Mouse (Mus musculus): ENCODE data around the gene Dydc2. TPM values are rescaled to one million over a fixed set of nuclear protein-coding genes. Genes with fewer than 3 reads are reported as not detected.

Dydc2 gene
- total RNA-seq, 2 experiments from 2014 or later, result 0.80 to 0.90 TPM

DNA sequence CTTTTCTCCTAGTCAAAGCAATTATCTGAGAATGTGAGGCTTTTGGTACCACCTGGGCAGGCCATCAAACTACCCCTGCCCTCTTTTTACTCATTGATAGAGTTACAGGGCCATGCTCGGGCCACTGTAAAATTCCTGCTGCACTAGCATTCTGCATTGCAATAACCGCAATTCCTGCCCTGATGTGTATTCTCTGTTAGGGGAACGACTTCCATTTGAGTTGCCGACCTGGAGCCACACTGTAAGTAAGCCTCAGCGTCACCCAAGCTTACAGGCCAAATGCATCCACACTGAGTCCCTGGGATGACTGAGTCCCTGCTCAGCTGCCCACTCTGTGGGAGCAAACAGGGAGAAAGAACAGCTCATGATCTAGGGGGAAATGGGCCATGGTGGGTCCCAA lies 67.4 kb downstream of the Dydc2 start:
- no peak for DNase-seq (ENCODE audit: low spot score in 2 of 2)

GRCm38 (mm10) chr14:41000801-41001200 lies 68.2 kb downstream of the Dydc2 start:
- DNase-seq (ENCODE audit: low spot score in 2 of 2), result no peak

- no peak for DNase-seq (ENCODE audit: low spot score in 2 of 2)
These were observed 68.9 kb downstream of the Dydc2 start for GRCm38 (mm10) chr14:40999904-41000645.

Other genes starting within 250 kb of the Dydc2 start
- gene Sh2d4b, start 175.9 kb downstream of the Dydc2 start, total RNA-seq (2021), result 1 to 10 TPM; 1.9 to 2.0 TPM
- gene Tspan14, start 102.4 kb downstream of the Dydc2 start, total RNA-seq (2021), result 10 to 100 TPM; 33.7 to 35.0 TPM
- gene Fam213a, start 55.4 kb downstream of the Dydc2 start, total RNA-seq (2021), result 100 to 1,000 TPM; 109 to 216 TPM
- not detected for gene Dydc1, start 3.7 kb upstream of the Dydc2 start, total RNA-seq (2021)
- gene Mat1a, start 35.8 kb upstream of the Dydc2 start, total RNA-seq (2021), result under 1 TPM in 1 of 2 experiments, not detected in 1; 0.56 TPM
- 1 to 10 TPM in 1 of 2 experiments, under 1 TPM in 1; 0.63 to 1.9 TPM for gene Sftpa1, start 62.6 kb upstream of the Dydc2 start, total RNA-seq (2021)
- not detected for gene Mbl1, start 82.2 kb upstream of the Dydc2 start, total RNA-seq (2021)
- gene Sftpd, start 115.9 kb upstream of the Dydc2 start, total RNA-seq (2021), result not detected
- gene Gm2832, start 209.6 kb upstream of the Dydc2 start, total RNA-seq (2021), result not detected

Data from adrenal gland, adult 18-20 months (tissue).